Mouse (Mus musculus): ENCODE results near the gene Sh3gl1. TPM values are rescaled to one million over a fixed set of nuclear protein-coding genes. Genes with fewer than 3 reads are reported as not detected.

Gene Sh3gl1
- polyA plus RNA-seq, 1 experiment from 2014 or later = 67.0 TPM

DNA sequence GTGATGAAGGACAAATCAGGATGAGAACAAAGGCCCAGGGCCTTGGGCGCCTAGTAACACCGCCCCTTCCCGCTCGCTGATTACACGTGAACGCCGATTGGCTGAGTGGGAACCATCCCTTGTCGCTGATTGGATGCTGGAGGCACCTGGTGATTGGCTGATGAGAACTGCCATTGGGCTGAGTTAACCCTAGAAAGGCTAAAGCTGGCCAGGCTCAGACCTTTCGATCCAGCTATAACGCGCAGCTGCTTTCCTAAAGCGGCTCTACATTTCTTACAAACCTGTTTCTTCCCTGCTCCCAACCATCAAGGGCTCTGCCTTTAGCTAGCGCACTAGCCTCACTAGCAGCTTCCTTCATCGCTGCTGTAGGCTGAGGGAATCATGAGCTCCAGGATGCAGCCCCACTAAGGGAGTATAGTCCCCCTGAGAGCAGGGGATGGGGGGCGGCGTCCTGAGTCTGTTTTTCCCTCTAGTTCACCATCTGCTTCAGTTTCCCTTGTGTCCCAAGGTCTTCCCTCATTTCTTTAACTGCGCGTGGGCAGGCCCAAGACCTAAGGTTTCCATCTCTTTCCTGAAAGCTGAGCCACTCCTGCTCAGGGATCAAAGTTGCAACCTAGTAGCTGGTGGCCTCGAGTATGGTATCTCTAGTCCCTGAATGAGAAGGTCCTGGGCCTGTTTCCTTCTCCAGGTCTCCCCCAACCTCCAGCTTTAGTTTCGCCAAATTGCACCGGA is 27.9 kb downstream of the Sh3gl1 start:
- H3K27ac ChIP-seq = peak overlapping the region; percentile 92
- peak overlapping the region; percentile 92 for H3K4me2 ChIP-seq
- under 1% methylated on average over 21 of the region's 21 CpGs for WGBS
- H3K9ac ChIP-seq = peak overlapping the region; percentile 58
- H3K4me1 ChIP-seq (replicated peaks) = peaks cover 33% of the 10 kb centered on the region
- peak; percentile 90 for ATAC-seq (replicated peaks; ENCODE audit: insufficient number of reproducible peaks, insufficient read depth, low FRiP score, low read depth)
- H3K9me3 ChIP-seq (replicated peaks) = no peaks in the 10 kb centered on the region
- peaks cover 15% of the 10 kb centered on the region for H3K36me3 ChIP-seq
- H3K4me3 ChIP-seq = peak overlapping the region; percentile 84
- H3K27me3 ChIP-seq = no peaks in the 10 kb centered on the region

DNA sequence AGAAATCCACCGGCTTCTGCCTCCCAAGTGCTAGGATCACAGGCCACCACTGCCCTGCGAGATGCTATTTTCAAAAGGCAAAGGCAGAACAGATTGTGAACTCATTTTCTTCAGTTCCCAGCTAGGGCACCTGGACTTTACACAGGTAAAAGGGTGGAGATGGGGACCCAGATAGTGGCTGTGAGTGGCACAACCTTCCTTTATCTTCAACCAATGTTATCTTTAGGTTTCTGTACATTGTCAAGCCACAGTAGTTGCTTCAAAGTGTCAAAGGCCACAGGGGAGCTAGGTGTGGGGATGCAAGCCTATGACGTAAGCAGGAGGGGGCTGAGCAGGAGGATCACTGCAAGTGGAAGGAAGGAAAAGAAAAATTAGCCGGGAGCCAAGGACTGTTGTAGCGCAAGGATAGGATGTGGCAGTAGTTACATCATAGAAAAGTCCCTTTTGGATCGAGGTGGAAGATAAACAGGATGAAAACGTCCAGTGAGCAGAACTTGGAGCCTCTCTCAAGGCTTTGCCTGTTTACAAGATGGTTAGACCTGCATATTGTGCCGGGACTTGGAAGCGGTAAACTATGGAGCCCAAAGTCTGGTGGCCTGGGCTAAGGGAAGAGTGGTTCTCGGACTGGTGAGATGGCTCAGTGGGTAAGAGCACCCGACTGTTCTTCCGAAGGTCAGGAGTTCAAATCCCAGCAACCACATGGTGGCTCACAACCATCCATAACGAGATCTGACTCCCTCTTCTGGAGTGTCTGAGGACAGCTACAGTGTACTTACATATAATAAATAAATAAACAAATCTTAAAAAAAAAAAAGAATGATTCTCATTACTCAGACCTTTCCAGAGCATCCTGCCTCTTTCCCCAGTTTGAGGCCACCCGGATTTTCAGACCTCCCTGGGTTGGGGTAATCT is 28.7 kb downstream of the Sh3gl1 start:
- no peak overlapping the region for H3K9ac ChIP-seq
- 27% methylated on average over 14 of the region's 14 CpGs for WGBS
- H3K27ac ChIP-seq = peak overlapping the region; percentile 92
- no peak for ATAC-seq (replicated peaks; ENCODE audit: insufficient number of reproducible peaks, insufficient read depth, low FRiP score, low read depth)
- H3K4me3 ChIP-seq = peak overlapping the region; percentile 84
- H3K9me3 ChIP-seq (replicated peaks) = no peaks in the 10 kb centered on the region
- no peaks in the 10 kb centered on the region for H3K27me3 ChIP-seq
- H3K4me2 ChIP-seq = peak overlapping the region; percentile 92
- peaks cover 9% of the 10 kb centered on the region; the same call in 1 of the 2 replicates for H3K36me3 ChIP-seq
- peaks cover 33% of the 10 kb centered on the region for H3K4me1 ChIP-seq (replicated peaks)

DNA sequence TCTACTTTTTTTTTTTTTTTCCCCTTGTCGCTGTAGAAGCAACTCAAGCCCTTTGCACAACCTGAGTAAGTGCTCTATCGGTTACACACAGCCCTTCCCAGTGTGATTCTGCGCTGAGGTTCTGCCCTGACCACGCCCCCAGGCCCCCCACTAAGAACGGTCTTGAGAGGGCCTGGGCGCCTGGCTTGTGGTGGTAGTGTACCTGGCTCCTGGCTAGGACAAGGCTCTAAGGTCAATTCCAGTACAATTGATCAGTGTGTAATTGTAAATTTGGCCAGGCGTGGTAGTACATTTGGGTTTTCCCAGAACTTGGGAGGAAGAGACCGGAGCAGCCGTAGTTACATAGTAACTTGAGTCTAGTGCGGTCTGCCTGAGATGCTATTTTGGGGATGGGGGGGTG is 29.5 kb downstream of the Sh3gl1 start:
- H3K27ac ChIP-seq = 0 out of 2 replicates have a peak overlapping the region, but pooled peaks have one; percentile 50
- no peaks in the 10 kb centered on the region for H3K9me3 ChIP-seq (replicated peaks)
- no peaks in the 10 kb centered on the region for H3K27me3 ChIP-seq
- 51% methylated on average over 10 of the region's 10 CpGs for WGBS
- H3K4me1 ChIP-seq (replicated peaks) = peaks cover 33% of the 10 kb centered on the region
- H3K4me2 ChIP-seq = no peak overlapping the region
- no peak for ATAC-seq (replicated peaks; ENCODE audit: insufficient number of reproducible peaks, insufficient read depth, low FRiP score, low read depth)
- H3K36me3 ChIP-seq = peaks cover 8% of the 10 kb centered on the region; the same call in 1 of the 2 replicates
- no peak overlapping the region for H3K9ac ChIP-seq
- no peak overlapping the region for H3K4me3 ChIP-seq

DNA sequence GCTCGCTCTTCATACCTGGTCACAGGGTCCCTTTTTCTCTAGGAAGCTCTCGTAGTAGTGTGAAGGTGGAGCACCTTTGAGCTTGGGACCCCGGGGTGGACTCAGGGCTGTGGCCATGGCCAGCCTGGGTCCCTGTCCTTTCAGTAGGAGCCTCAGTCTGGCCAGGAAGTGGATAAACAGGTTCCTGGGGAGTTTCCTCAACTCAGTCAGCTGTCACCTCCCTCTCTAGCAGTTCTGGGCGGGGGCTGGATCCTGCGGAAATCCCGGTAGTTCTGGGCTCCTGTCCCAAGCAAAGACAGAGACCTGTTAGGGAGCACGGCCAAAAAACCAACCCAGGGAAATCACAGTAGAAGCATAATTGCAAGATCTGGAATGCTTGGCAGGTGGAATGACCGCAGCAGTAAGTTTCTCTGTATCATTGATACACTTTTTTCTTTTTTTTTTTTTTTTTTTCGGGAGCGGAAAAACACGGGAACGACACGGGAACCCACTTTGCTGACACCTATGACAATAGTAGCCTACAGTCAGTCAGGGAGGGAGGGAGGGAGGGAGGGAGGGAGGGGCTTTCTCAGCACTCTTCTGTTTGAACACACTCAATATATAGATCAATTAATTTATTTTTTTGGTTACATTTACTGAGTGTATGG is 30.9 kb downstream of the Sh3gl1 start, which contains the start of the genes Stap2 and Mpnd:
Gene Stap2, minus strand, starts transcription at position 170 of the 647 bp plus-strand sequence.
Gene Mpnd, plus strand, starts transcription at position 297 of the 647 bp plus-strand sequence.
- no peaks in the 10 kb centered on the region for H3K9me3 ChIP-seq (replicated peaks)
- ATAC-seq (replicated peaks; ENCODE audit: insufficient number of reproducible peaks, insufficient read depth, low FRiP score, low read depth) = no peak
- peaks cover 29% of the 10 kb centered on the region for H3K4me1 ChIP-seq (replicated peaks)
- 27% methylated on average over 13 of the region's 13 CpGs for WGBS
- H3K9ac ChIP-seq = peak within 1 kb of the TSS; percentile 44; the same call in 1 of the 2 replicates
- peak within 1 kb of the TSS; percentile 53; the same call in 1 of the 2 replicates for H3K27ac ChIP-seq
- no peaks in the 10 kb centered on the region for H3K36me3 ChIP-seq
- peaks cover 12% of the 10 kb centered on the region for H3K27me3 ChIP-seq
- H3K4me2 ChIP-seq = peak within 1 kb of the TSS; percentile 51
- H3K4me3 ChIP-seq = peak within 1 kb of the TSS; percentile 44

GRCm38 (mm10) chr17:56003000-56003399 is 33.4 kb downstream of the Sh3gl1 start:
- WGBS = 59% methylated on average over 3 of the region's 3 CpGs
- H3K9me3 ChIP-seq (replicated peaks) = no peaks in the 10 kb centered on the region
- H3K4me3 ChIP-seq = no peak overlapping the region
- peaks cover 18% of the 10 kb centered on the region for H3K4me1 ChIP-seq (replicated peaks)
- H3K36me3 ChIP-seq = no peaks in the 10 kb centered on the region
- H3K9ac ChIP-seq = no peak overlapping the region
- H3K4me2 ChIP-seq = no peak overlapping the region
- H3K27me3 ChIP-seq = peaks cover 24% of the 10 kb centered on the region
- no peak for ATAC-seq (replicated peaks; ENCODE audit: insufficient number of reproducible peaks, insufficient read depth, low FRiP score, low read depth)
- H3K27ac ChIP-seq = no peak overlapping the region

DNA sequence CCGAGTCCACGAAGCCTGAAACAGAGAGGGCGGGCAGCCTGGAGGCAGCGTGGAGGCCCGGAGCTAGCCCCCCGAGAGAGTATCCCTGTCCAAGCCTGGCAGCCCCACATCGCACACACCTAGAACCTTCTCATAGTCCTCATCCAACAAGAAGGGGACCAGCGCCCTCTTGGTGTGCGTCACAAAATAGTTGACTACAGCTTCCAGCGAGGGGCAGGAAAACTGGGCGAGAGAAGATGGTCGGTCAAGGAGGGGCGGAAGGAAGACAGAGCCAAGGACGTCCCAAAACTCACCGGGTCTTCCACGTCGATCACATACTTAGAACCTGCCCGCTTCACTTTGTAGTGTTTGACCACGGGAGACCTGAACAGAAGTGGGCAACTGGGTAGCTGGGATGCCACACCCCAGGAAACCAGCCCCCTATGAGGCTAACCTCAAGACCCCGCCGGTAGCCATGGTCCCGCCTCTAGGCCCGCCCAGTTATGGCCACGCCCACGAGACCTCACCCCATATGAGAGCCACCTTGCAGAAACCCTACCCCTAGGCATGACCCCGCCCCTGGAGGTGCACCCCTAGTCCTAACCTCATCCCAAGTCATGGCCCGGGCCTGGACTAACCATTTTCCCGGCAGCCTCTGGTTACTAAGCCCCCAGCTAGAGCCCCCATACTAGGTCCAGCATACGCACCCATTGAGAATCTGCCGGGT is 36.5 kb downstream of the Sh3gl1 start:
- no peaks in the 10 kb centered on the region for H3K36me3 ChIP-seq
- no peaks in the 10 kb centered on the region for H3K9me3 ChIP-seq (replicated peaks)
- no peak overlapping the region for H3K27ac ChIP-seq
- 10% methylated on average over 30 of the region's 30 CpGs for WGBS
- no peak overlapping the region for H3K4me3 ChIP-seq
- H3K27me3 ChIP-seq = peaks cover 24% of the 10 kb centered on the region
- no peak overlapping the region for H3K9ac ChIP-seq
- no peak for ATAC-seq (replicated peaks; ENCODE audit: insufficient number of reproducible peaks, insufficient read depth, low FRiP score, low read depth)
- H3K4me2 ChIP-seq = peak overlapping the region; percentile 23
- H3K4me1 ChIP-seq (replicated peaks) = peaks cover under 1% of the 10 kb centered on the region; the same call in 1 of the 2 replicates

DNA sequence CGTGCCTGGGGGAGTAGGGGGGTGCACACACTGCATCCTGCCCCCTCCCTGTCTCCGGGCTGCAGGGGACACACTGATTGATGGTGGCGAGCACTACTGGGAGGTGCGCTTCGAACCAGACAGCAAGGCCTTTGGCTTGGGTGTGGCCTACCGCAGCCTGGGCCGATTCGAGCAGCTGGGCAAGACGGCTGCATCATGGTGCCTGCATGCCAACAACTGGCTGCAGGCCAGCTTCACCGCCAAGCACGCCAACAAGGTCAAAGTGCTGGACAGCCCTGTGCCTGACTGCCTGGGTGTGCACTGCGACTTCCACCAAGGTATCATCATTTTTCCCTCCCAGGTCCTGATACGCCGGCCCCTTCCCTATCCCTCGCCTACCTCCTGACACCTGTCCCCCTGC is 40.4 kb downstream of the Sh3gl1 start:
- Histone ChIP-seq H3K36me3 (no peaks in the 10 kb centered on the region), H3K4me2 (no peak overlapping the region), H3K27me3 (peaks cover 16% of the 10 kb centered on the region), H3K4me1 (replicated peaks) (no peaks in the 10 kb centered on the region), H3K4me3 (no peak overlapping the region), H3K27ac (no peak overlapping the region), H3K9me3 (replicated peaks) (no peaks in the 10 kb centered on the region), H3K9ac (no peak overlapping the region)
- WGBS = 79% methylated on average over 15 of the region's 15 CpGs
- ATAC-seq (replicated peaks; ENCODE audit: insufficient number of reproducible peaks, insufficient read depth, low FRiP score, low read depth) = no peak

- Histone ChIP-seq H3K4me2 (no peak overlapping the region), H3K27ac (no peak overlapping the region), H3K36me3 (no peaks in the 10 kb centered on the region), H3K9me3 (replicated peaks) (no peaks in the 10 kb centered on the region), H3K27me3 (peaks cover 26% of the 10 kb centered on the region), H3K4me1 (replicated peaks) (peaks cover 6% of the 10 kb centered on the region), H3K9ac (no peak overlapping the region), H3K4me3 (no peak overlapping the region)
- ATAC-seq (replicated peaks; ENCODE audit: insufficient number of reproducible peaks, insufficient read depth, low FRiP score, low read depth) = no peak
- 70% methylated on average over 8 of the region's 8 CpGs for WGBS
These were observed 46.0 kb downstream of the Sh3gl1 start for GRCm38 (mm10) chr17:55990278-55990898.

DNA sequence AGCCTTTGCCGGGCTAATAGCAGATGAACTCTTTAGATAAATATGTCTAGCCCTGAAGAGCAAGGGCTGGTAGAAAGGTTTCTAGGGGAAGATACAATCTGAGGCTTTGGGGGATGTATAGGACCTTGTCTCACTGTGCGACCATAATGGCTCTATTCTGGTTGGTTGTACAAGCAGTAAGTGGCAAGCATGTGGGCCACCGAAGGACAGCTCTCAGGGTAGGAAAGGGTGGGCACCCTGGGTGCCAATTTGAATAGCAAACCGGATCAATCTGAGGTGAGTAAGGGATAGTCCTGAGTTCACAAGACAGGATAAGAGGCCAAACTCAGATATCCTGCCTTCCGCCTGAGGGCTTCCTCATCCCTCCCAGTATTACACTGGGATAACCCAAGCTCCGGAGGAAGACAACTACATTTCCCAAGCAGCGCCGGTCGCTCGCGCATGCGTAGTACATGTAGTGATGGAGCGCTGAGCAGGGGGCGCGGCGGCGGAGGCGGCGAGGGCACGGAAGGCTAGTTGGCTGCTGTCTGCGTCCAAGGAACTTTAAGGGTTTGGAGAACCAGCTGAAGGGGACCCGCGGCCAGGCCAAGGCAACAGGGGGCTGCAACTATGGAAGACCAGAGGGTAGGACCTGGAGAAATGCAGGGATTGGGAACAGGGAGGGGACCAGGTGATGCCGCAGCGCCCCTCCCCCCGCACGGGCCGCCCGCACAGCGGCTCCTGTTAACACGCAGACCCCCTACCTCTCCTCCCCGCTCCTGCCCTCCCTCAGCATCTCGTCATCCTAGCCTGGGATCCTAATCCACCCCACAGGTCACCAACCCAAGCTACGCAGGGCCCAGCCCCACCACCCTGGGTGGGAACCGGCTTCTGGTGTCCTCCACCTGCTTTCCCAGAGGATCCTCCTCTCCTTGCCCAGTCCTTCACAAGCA is 50.1 kb downstream of the Sh3gl1 start, which contains the start of gene Fsd1:
Gene Fsd1, plus strand, starts transcription at position 480 of the 932 bp plus-strand sequence.
- Histone ChIP-seq H3K4me1 (replicated peaks) (peaks cover 6% of the 10 kb centered on the region), H3K4me3 (peak within 1 kb of the TSS; percentile 37), H3K36me3 (no peaks in the 10 kb centered on the region), H3K9me3 (replicated peaks) (no peaks in the 10 kb centered on the region), H3K27me3 (peaks cover 27% of the 10 kb centered on the region), H3K9ac (0 out of 2 replicates have a peak within 1 kb of the TSS, but pooled peaks have one; percentile 15), H3K27ac (no peak within 1 kb of the TSS), H3K4me2 (peak within 1 kb of the TSS; percentile 55)
- 8% methylated on average over 35 of the region's 35 CpGs for WGBS
- peak; percentile 23; the same call in 1 of the 2 replicates for ATAC-seq (replicated peaks; ENCODE audit: insufficient number of reproducible peaks, insufficient read depth, low FRiP score, low read depth)
